Mouse (Mus musculus) spleen, adult 2 months (tissue): ENCODE results near the gene Arhgap23.

Experiments used
- CTCF ChIP-seq: fragments of 200-500 bp; IDR thresholded peaks from 2 replicates; pipeline ENCODE4 v1.5.1; 2011; ENCODE audit warnings: mild to moderate bottlenecking, inconsistent platforms; ENCODE audit not compliant: insufficient read depth, insufficient read length, insufficient replicate concordance; ENCODE audit errors: extremely low read depth
- POLR2A ChIP-seq: fragments of 200-500 bp; IDR thresholded peaks from 2 replicates; pipeline ENCODE4 v1.6.1; 2011; ENCODE audit warnings: low read depth, low read length, inconsistent platforms

GRCm38 (mm10) chr11:97543181-97543733, 127.9 kb downstream of the Arhgap23 start:
- no peak for TF ChIP-seq CTCF
- TF ChIP-seq POLR2A, result no peak
